Mouse (Mus musculus): ENCODE results near the gene Sco2.

- TF ChIP-seq CTCF (IDR thresholded peaks at IDR 0.05; ENCODE audit: borderline replicate concordance, control insufficient read depth, extremely low read depth, insufficient read depth, low read length, poor library complexity) (no peak), POLR2A (IDR thresholded peaks at IDR 0.05; ENCODE audit: control insufficient read depth, extremely low read depth, insufficient read depth, low read length, poor library complexity) (no peak)
These were observed 20.9 kb downstream of the Sco2 start for GRCm38 (mm10) chr15:89352795-89353194.

All from thymus, adult 2 months (tissue).